Mouse (Mus musculus) Patski (cell line): ENCODE measurements around the gene Zfp523. TPM values are rescaled to one million over a fixed set of nuclear protein-coding genes. Genes with fewer than 3 reads are reported as not detected.

Experiments
- ATAC-seq: fragments of 100-300 bp; one replicate; pipeline ENCODE4 v1.8.0; 2021
- CTCF ChIA-PET: fragments of 350-600 bp; sonication (Branson Sonifier 250); formaldehyde crosslinking; loops from one replicate; lab custom pipeline; 2022; ENCODE audit warnings: inconsistent platforms; lab: Charles Lee
- POLR2A ChIA-PET: fragments of 350-600 bp; sonication (Branson Sonifier 250); formaldehyde crosslinking; loops from one replicate; lab custom pipeline; 2022; ENCODE audit warnings: antibody characterized with exemption, inconsistent platforms; lab: Charles Lee
- DNase-seq: peaks from one replicate; pipeline ENCODE4 v3.0.0-alpha.2; 2011; ENCODE audit warnings: low read depth, low spot score
- H3K27me3 ChIP-seq: fragments of 371-371 bp; one replicate; pipeline ENCODE4 v1.5.1; 2021
- CTCF ChIP-seq: fragments of 100-300 bp; IDR thresholded peaks from one replicate; pipeline ENCODE4 v1.5.1; 2021
- in situ Hi-C: fragments of 300-500 bp; cut with MboI; formaldehyde crosslinking; loops from 3 replicates; pipeline ENCODE4 v1.11.1; 2018; ENCODE audit warnings: low pct_unique_long_range_greater_than_20kb, mixed read lengths
- polyA plus RNA-seq: library from polyadenylated mRNA; unstranded; gene quantifications from one replicate; pipeline ENCODE4 v1.2.3, GENCODE M21; 2021

Gene Zfp523
- polyA plus RNA-seq, 1 experiment from 2014 or later: 65.9 TPM

DNA sequence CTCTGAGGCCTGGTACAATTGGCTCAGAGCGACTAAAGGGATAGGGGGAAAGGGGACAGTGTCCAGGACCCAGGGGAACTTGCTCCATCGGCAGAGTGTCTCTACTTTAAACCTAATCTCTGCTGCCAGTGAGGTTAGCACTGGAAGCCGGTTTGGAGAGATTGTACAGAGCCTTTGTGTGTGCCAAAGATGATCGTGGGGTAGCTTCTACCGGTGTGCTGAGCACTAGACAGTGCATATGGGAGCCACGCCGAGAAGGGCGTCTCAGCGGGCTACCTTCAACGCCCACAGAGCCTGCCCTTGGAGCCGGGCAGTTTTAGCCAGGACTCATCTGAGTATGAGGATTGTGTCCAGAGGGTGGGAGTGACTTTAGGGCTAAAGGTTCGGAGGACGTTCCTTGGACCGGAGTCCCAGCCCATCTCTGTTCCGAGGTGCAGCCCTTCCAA, 35.7 kb upstream of the Zfp523 start:
- CTCF ChIA-PET: interaction anchor here (1.3 kb wide), 1 partner anchor 56 kb away, joined by 3 read pairs; no protein-coding TSS in a partner anchor
- in situ Hi-C loops: no loop called here
- no peak for TF ChIP-seq CTCF
- POLR2A ChIA-PET: no interaction called here
- ATAC-seq (no peak), DNase-seq (no peak)
- H3K27me3 ChIP-seq: no peaks in the 10 kb centered on the region

- ATAC-seq: no peak
- ChIA-PET POLR2A (no interaction called here), CTCF (interaction anchor here (1.3 to 4.1 kb wide), 2 partner anchors 8 to 57 kb away, joined by 3 to 14 read pairs; no protein-coding TSS in a partner anchor)
- no peak for DNase-seq
- no peak for TF ChIP-seq CTCF
- no peaks in the 10 kb centered on the region for H3K27me3 ChIP-seq
- in situ Hi-C loops: no loop called here
Observed at GRCm38 (mm10) chr17:28141771-28142699, 34.9 kb upstream of the Zfp523 start, which contains the start of gene Scube3. Gene Scube3, plus strand, starts transcription at chr17:28142141.

GRCm38 (mm10) chr17:28142700-28143610, 34.0 kb upstream of the Zfp523 start:
- peak; percentile 22 for ATAC-seq
- ChIA-PET CTCF (interaction anchor here (4.1 to 4.3 kb wide), 2 partner anchors 9 to 21 kb away, joined by 14 to 16 read pairs; no protein-coding TSS in a partner anchor), POLR2A (no interaction called here)
- no peak for DNase-seq
- in situ Hi-C loops: no loop called here
- no peaks in the 10 kb centered on the region for H3K27me3 ChIP-seq
- no peak for TF ChIP-seq CTCF

DNA sequence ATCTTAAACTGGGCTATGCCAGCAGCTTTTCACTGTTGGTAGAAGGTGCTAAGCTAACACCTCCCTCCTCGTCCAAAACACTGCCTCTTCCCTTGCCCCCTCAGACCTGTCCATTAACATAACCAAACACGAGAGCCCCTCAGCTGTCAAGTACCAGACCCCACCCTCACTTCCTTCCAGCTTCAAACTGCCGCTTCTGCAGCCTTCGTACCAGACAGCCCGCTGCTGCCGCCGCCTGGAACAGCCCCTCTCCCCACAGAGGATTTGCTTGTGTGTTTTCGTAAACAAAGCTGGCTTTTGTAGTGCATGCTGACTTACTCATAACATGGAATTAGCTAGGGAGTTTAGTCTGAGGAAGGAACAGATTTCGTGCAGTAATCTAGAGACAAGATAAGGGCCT, 33.2 kb upstream of the Zfp523 start:
- DNase-seq: no peak
- POLR2A ChIA-PET: no interaction called here
- TF ChIP-seq CTCF: no peak
- in situ Hi-C loops: no loop called here
- CTCF ChIA-PET: interaction anchor here (1.4 to 4.3 kb wide), 4 partner anchors 10 to 58 kb away, joined by 6 to 16 read pairs (median 10); no protein-coding TSS in a partner anchor
- no peak for ATAC-seq
- H3K27me3 ChIP-seq: no peaks in the 10 kb centered on the region

DNA sequence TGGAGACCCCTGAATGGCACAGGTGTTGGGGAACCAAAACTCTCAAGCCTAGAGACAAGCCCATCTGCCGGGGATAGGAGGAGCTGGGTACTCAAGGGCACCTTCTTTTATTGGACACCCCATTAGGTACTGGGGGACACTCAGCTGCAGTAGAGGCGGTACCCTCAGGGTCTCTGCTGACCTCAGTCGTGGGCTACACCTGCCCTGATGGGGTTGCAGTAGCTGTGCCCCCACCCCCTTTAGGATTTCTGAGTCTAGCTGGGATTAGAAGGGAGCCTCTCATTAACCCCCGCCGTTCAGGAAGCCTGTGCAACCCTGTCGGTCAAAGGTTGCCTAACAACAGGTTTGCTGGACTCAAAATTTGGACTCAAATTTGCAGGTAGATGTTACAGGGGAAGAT, 32.7 kb upstream of the Zfp523 start:
- DNase-seq (no peak), ATAC-seq (no peak)
- TF ChIP-seq CTCF: no peak
- ChIA-PET CTCF (interaction anchor here (1.4 to 4.3 kb wide), 4 partner anchors 10 to 59 kb away, joined by 6 to 16 read pairs (median 10); no protein-coding TSS in a partner anchor), POLR2A (interaction anchor here (0.6 kb wide), 1 partner anchor 34 kb away, joined by 7 read pairs; no protein-coding TSS in a partner anchor)
- no peaks in the 10 kb centered on the region for H3K27me3 ChIP-seq
- in situ Hi-C loops: no loop called here

DNA sequence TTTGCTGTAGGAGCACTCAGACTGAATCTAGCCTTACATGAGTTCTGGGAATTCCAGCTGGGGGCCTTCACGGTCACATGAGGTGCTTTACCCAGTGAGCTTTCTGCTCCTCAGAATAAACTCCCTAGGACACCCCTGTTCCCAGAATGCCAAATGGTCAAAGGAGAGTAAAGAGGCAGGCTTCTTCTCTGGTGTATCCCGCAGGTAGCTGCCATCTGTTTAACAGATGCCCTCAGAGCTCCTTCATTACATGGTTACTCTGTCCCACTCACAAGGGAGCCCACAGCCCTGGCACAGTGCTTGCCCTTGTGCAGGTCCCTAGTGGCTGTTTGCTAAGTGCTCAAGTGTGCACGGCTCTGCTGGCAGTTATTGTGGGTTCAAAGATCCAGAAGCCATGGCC, 28.6 kb upstream of the Zfp523 start:
- TF ChIP-seq CTCF: no peak
- in situ Hi-C loops: no loop called here
- ATAC-seq: no peak
- DNase-seq: no peak
- H3K27me3 ChIP-seq: no peaks in the 10 kb centered on the region
- CTCF ChIA-PET: interaction anchor here (1.0 to 1.9 kb wide), 4 partner anchors 14 to 63 kb away, joined by 3 to 6 read pairs (median 4); no protein-coding TSS in a partner anchor
- POLR2A ChIA-PET: interaction anchor here (0.5 to 1.2 kb wide), 2 partner anchors 11 to 14 kb away, joined by 3 to 4 read pairs; no protein-coding TSS in a partner anchor

DNA sequence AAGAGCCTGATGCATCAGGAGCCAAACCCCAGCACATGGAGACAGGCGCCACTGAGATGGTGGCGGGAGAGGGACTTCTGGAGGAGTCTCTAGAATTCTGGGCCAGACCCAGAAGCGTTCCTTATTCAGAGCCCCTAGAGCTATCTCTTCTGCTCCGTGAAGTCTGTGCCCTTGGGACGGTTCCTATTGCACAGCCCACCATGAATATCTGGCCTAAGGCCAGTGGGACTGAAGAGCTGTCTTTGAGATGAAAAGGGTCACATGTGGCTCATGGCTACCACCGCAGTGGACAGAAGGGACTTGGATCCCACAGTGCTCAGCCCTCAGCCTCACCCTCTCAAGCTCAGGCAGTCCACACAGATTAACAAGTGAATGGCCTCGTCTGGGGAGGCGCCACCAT, 27.2 kb upstream of the Zfp523 start:
- POLR2A ChIA-PET: no interaction called here
- in situ Hi-C loops: no loop called here
- no peaks in the 10 kb centered on the region for H3K27me3 ChIP-seq
- no peak for TF ChIP-seq CTCF
- no peak for DNase-seq
- CTCF ChIA-PET: interaction anchor here (1.9 kb wide), 1 partner anchor 65 kb away, joined by 6 read pairs; no protein-coding TSS in a partner anchor
- no peak for ATAC-seq

DNA sequence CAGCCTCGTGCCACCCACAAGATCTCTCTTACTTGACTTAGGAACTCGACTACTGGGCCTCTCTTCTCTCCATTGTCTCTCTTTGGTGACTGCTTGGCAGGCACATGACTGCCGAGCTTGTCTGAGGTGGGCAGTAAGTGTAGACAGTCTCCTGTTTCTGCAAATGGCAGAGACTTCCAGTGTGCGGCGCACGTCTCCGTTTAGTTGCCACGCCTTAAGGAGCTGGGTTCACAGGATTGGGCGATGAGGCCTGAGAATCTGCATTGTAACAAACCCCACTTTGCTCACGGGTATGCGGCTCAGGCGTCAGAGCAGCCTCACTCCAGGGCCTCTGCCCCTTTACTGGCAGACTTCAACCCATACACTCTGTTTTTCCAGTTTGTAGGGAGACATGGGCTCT, 26.5 kb upstream of the Zfp523 start:
- H3K27me3 ChIP-seq: no peaks in the 10 kb centered on the region
- no peak for TF ChIP-seq CTCF
- ATAC-seq (no peak), DNase-seq (no peak)
- in situ Hi-C loops: no loop called here
- CTCF ChIA-PET: no interaction called here
- POLR2A ChIA-PET: no interaction called here

GRCm38 (mm10) chr17:28153095-28153494, 23.8 kb upstream of the Zfp523 start:
- ATAC-seq: no peak
- POLR2A ChIA-PET: interaction anchor here (0.6 kb wide), 1 partner anchor 245 kb away, joined by 4 read pairs; no protein-coding TSS in a partner anchor
- no peaks in the 10 kb centered on the region for H3K27me3 ChIP-seq
- TF ChIP-seq CTCF: no peak
- no peak for DNase-seq
- in situ Hi-C loops: no loop called here
- CTCF ChIA-PET: no interaction called here

DNA sequence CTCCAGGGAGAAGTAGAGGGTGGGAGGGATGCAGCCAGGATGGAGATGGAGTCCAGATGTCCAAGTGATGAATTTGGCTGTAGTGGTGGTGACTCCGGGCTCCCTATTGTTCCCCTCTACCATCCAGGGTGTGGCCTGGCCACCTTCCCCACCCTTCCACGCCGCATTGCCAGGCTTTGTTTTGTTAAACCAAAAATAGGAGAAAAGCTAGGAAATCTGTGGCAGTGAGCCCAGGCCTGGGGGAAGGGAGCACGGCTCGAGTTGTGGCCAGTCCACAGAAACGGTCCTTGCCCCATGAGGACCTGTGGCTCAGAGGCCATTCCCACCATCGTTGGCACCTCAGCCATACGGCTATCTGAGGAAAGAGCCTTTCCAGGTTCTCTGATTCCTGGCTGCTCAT, 22.0 kb upstream of the Zfp523 start:
- no peaks in the 10 kb centered on the region for H3K27me3 ChIP-seq
- POLR2A ChIA-PET: no interaction called here
- in situ Hi-C loops: no loop called here
- ATAC-seq: no peak
- no peak for DNase-seq
- CTCF ChIA-PET: no interaction called here
- TF ChIP-seq CTCF: no peak
